ENCODE assay signal across 14 mouse cellular contexts in the genomic region with DNA sequence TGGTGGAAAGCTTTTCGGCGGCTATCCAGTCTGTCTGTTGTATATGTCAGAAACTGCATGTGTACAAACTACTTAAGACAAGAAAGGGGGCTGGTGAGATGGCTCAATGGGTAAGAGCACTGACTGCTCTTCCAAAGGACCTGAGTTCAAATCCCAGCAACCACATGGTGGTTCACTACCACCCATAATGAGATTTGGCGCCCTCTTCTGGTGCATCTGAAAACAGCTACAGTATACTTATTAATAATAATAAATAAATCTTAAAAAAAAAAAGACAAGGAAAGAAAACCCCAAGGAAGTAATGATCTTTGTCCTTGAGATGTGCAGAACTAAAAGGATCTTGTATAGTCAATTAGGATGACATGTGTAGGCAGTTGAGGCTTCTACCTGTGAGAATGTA. TPM values are rescaled to one million over a fixed set of nuclear protein-coding genes. Genes with fewer than 3 reads are reported as not detected.
A peak's percentile ranks its signal among the peaks of the same experiment; 100 is the strongest.
DNase-seq lines count a peak whose midpoint lies in the region; ATAC-seq and TF ChIP-seq lines count a peak whose summit lies in the region.
"Had no signal": no experiment of that assay in that cellular context is flagged by ENCODE, and none has a peak within 500 bp of the region (broad histone marks: within the 10 kb centered on the region; RNA-seq: fewer than 3 reads in every experiment).

No protein-coding gene starts in this region.

- no peak for TF ChIP-seq POLR2A in MEL (IDR thresholded peaks at IDR 0.05; ENCODE audit: control insufficient read depth in 1 of 2, insufficient read depth in 1 of 2, low read depth in 1 of 2, low read length in 2 of 2, poor library complexity in 1 of 2)

- no peaks in the 10 kb centered on the region for H3K4me1 ChIP-seq in intestine, postnatal 0 days (replicated peaks; ENCODE audit: control insufficient read depth, insufficient read depth, low read length)
- no peaks in the 10 kb centered on the region; the same call in 1 of the 2 replicates for H3K4me1 ChIP-seq in intestine, embryonic 15.5 days (replicated peaks)
- no peaks in the 10 kb centered on the region for H3K4me1 ChIP-seq in midbrain, embryonic 14.5 days (ENCODE audit: control insufficient read depth, insufficient read depth, low read length)
- no peaks in the 10 kb centered on the region for H3K4me1 ChIP-seq in midbrain, embryonic 13.5 days (replicated peaks)
- no peaks in the 10 kb centered on the region for H3K4me1 ChIP-seq in MEL (ENCODE audit: control insufficient read depth in 1 of 2, insufficient read depth in 2 of 2, low read length in 2 of 2)
- H3K4me1 ChIP-seq: midbrain, embryonic 10.5 days had no signal

- ATAC-seq in intestine, postnatal 0 days, result no peak
- no peak for ATAC-seq in intestine, embryonic 15.5 days
- no peak for ATAC-seq in midbrain, embryonic 14.5 days (ENCODE audit: low FRiP score, low TSS enrichment)
- no peak for ATAC-seq in midbrain, embryonic 13.5 days
- ATAC-seq: hindbrain, embryonic 16.5 days had no signal

- TF ChIP-seq CTCF in intestine, postnatal 0 days (IDR thresholded peaks at IDR 0.05; ENCODE audit: low read depth), result peak; percentile 31
- peak; percentile 14 to 38 (median 29); a peak in 3 of 6 replicates for TF ChIP-seq CTCF in MEL (IDR thresholded peaks at IDR 0.05 in 2 of 3, conservative IDR thresholded peaks at IDR 0.05 in 1 of 3; ENCODE audit: control insufficient read depth in 1 of 3, insufficient read depth in 1 of 3, low read depth in 2 of 3, low read length in 3 of 3, poor library complexity in 1 of 3, severe bottlenecking in 1 of 3)

- H3K4me2 ChIP-seq in intestine, postnatal 0 days (replicated peaks; ENCODE audit: low read depth), result no peak overlapping the region
- H3K4me2 ChIP-seq in intestine, embryonic 15.5 days (replicated peaks), result no peak overlapping the region
- no peak overlapping the region for H3K4me2 ChIP-seq in midbrain, embryonic 14.5 days (ENCODE audit: low read length)
- no peak overlapping the region for H3K4me2 ChIP-seq in midbrain, embryonic 13.5 days (replicated peaks)
- H3K4me2 ChIP-seq: embryonic facial prominence, embryonic 13.5 days; limb, embryonic 13.5 days had no signal

- peaks cover 14% of the 10 kb centered on the region for H3K36me3 ChIP-seq in intestine, postnatal 0 days (ENCODE audit: control insufficient read depth, insufficient read depth)
- peaks cover 3% of the 10 kb centered on the region for H3K36me3 ChIP-seq in intestine, embryonic 15.5 days
- H3K36me3 ChIP-seq in midbrain, embryonic 14.5 days (ENCODE audit: control insufficient read depth, insufficient read depth, low read length), result peaks cover 27% of the 10 kb centered on the region
- H3K36me3 ChIP-seq in midbrain, embryonic 13.5 days, result peaks cover 33% of the 10 kb centered on the region
- peaks cover 2 to 46% of the 10 kb centered on the region in 2 experiments; a peak in 3 of 4 replicates for H3K36me3 ChIP-seq in MEL (ENCODE audit: control insufficient read depth in 1 of 2, insufficient read depth in 2 of 2, low read length in 2 of 2)
- H3K36me3 ChIP-seq in splenic B cell, adult 2 months (ENCODE audit: control insufficient read depth, insufficient read depth, low read length, poor library complexity, severe bottlenecking), result peaks cover 15% of the 10 kb centered on the region

- 74% methylated on average over 3 of the region's 3 CpGs for WGBS in intestine, postnatal 0 days
- WGBS in intestine, embryonic 15.5 days, result 71% methylated on average over 3 of the region's 3 CpGs
- WGBS in midbrain, embryonic 14.5 days, result 71% methylated on average over 3 of the region's 3 CpGs
- 76% methylated on average over 3 of the region's 3 CpGs for WGBS in midbrain, embryonic 13.5 days

- peaks cover 13% of the 10 kb centered on the region for H3K79me2 ChIP-seq in MEL (ENCODE audit: control insufficient read depth, insufficient read depth, low read length, poor library complexity)

- no peaks in the 10 kb centered on the region for H3K9me3 ChIP-seq in intestine, postnatal 0 days (ENCODE audit: control insufficient read depth)
- H3K9me3 ChIP-seq in intestine, embryonic 15.5 days, result no peaks in the 10 kb centered on the region
- H3K9me3 ChIP-seq in midbrain, embryonic 14.5 days (ENCODE audit: control insufficient read depth, low read length), result no peaks in the 10 kb centered on the region
- H3K9me3 ChIP-seq in midbrain, embryonic 13.5 days, result no peaks in the 10 kb centered on the region
- H3K9me3 ChIP-seq in MEL (replicated peaks; ENCODE audit: insufficient read depth, low read length), result no peaks in the 10 kb centered on the region
- H3K9me3 ChIP-seq: embryonic facial prominence, embryonic 13.5 days; limb, embryonic 13.5 days; midbrain, embryonic 10.5 days had no signal

- H3K27me3 ChIP-seq in intestine, postnatal 0 days (replicated peaks; ENCODE audit: control insufficient read depth, insufficient read depth, low read length), result no peaks in the 10 kb centered on the region
- H3K27me3 ChIP-seq in intestine, embryonic 15.5 days (replicated peaks), result no peaks in the 10 kb centered on the region
- H3K27me3 ChIP-seq in midbrain, embryonic 14.5 days (ENCODE audit: control insufficient read depth, insufficient read depth, low read length), result no peaks in the 10 kb centered on the region
- H3K27me3 ChIP-seq in midbrain, embryonic 13.5 days, result no peaks in the 10 kb centered on the region
- no peaks in the 10 kb centered on the region for H3K27me3 ChIP-seq in MEL (ENCODE audit: control insufficient read depth in 1 of 2, insufficient read depth in 2 of 2, low read length in 2 of 2)
- H3K27me3 ChIP-seq in splenic B cell, adult 2 months (ENCODE audit: control insufficient read depth, insufficient read depth, low read length, poor library complexity, severe bottlenecking), result no peaks in the 10 kb centered on the region
- H3K27me3 ChIP-seq: embryonic facial prominence, embryonic 13.5 days had no signal

- no peak for TF ChIP-seq EP300 in MEL (IDR thresholded peaks at IDR 0.05; ENCODE audit: low read depth in 1 of 2, low read length in 2 of 2)

- no peak overlapping the region for H3K9ac ChIP-seq in intestine, postnatal 0 days (ENCODE audit: low read depth, low read length)
- H3K9ac ChIP-seq in intestine, embryonic 15.5 days, result no peak overlapping the region
- no peak overlapping the region for H3K9ac ChIP-seq in midbrain, embryonic 14.5 days (replicated peaks; ENCODE audit: low read length)
- no peak overlapping the region for H3K9ac ChIP-seq in midbrain, embryonic 13.5 days (replicated peaks)
- H3K9ac ChIP-seq in MEL (ENCODE audit: control insufficient read depth, low read depth, low read length, poor library complexity, severe bottlenecking), result no peak overlapping the region
- H3K9ac ChIP-seq: embryonic facial prominence, embryonic 13.5 days; limb, embryonic 13.5 days had no signal

- DNase-seq in midbrain, embryonic 14.5 days, result peak; percentile 13
- peak; percentile 51 for DNase-seq in MEL (ENCODE audit: low read depth, low spot score)
- DNase-seq in splenic B cell, adult 2 months (ENCODE audit: low read depth, low spot score), result peak; percentile 51
- no peak for DNase-seq in thymus, postnatal 14 days
- DNase-seq: cerebellum, adult 8-10 months; lung, postnatal 10 days; thymus, adult 18-20 months had no signal

- TF ChIP-seq RAD21 in MEL (IDR thresholded peaks at IDR 0.05; ENCODE audit: low read depth, low read length), result no peak; the same call in 1 of the 2 replicates

- no peak overlapping the region for H3K4me3 ChIP-seq in intestine, postnatal 0 days (ENCODE audit: low read depth, low read length)
- no peak overlapping the region for H3K4me3 ChIP-seq in intestine, embryonic 15.5 days (replicated peaks)
- no peak overlapping the region for H3K4me3 ChIP-seq in midbrain, embryonic 14.5 days (replicated peaks; ENCODE audit: low read depth, low read length)
- H3K4me3 ChIP-seq in midbrain, embryonic 13.5 days (replicated peaks), result no peak overlapping the region
- no peak overlapping the region for H3K4me3 ChIP-seq in MEL (ENCODE audit: control insufficient read depth in 1 of 2, insufficient read depth in 1 of 2, low read depth in 2 of 2, low read length in 2 of 2)
- H3K4me3 ChIP-seq: embryonic facial prominence, embryonic 13.5 days; limb, embryonic 13.5 days; midbrain, embryonic 10.5 days had no signal

- no peak overlapping the region for H3K27ac ChIP-seq in intestine, postnatal 0 days (ENCODE audit: low read depth, low read length)
- H3K27ac ChIP-seq in intestine, embryonic 15.5 days, result no peak overlapping the region
- H3K27ac ChIP-seq in midbrain, embryonic 14.5 days (replicated peaks; ENCODE audit: low read depth, low read length), result no peak overlapping the region
- H3K27ac ChIP-seq in midbrain, embryonic 13.5 days, result no peak overlapping the region
- no peak overlapping the region for H3K27ac ChIP-seq in MEL (ENCODE audit: control insufficient read depth, low read depth, low read length)
- H3K27ac ChIP-seq: embryonic facial prominence, embryonic 13.5 days; limb, embryonic 13.5 days; midbrain, embryonic 10.5 days had no signal

TF ChIP-seq in MEL, 35 proteins besides CTCF, POLR2A, EP300 and RAD21:
- TF ChIP-seq TAL1 (IDR thresholded peaks at IDR 0.05; ENCODE audit: low read length) (no peak), ETS1 (IDR thresholded peaks at IDR 0.05; ENCODE audit: low read depth, low read length) (no peak), CHD2 (IDR thresholded peaks at IDR 0.05; ENCODE audit: low read length) (no peak)

RNA-seq across cellular contexts. Expression of a gene that starts 36.0 kb away (rescaled TPM):
- 31.3 and 33.1 TPM in 2 replicates for polyA plus RNA-seq in intestine, postnatal 0 days (2015; fragmentation: Nextera tagmentation; extraction: Ambion mirVana)
- polyA plus RNA-seq in intestine, embryonic 15.5 days (2015; fragmentation: Nextera tagmentation; extraction: Ambion mirVana), result 54.1 and 63.4 TPM in 2 replicates
- 60.0 and 69.9 TPM in 2 replicates for polyA plus RNA-seq in midbrain, embryonic 14.5 days (2014; fragmentation: Nextera tagmentation; extraction: Ambion mirVana)
- polyA plus RNA-seq in midbrain, embryonic 13.5 days (2015; fragmentation: Nextera tagmentation; extraction: Ambion mirVana), result 70.8 and 74.8 TPM in 2 replicates
- total RNA-seq in MEL (2012; rRNA removed), result 63.4 and 69.9 TPM in 2 replicates
- polyA plus RNA-seq in MEL (2012; ENCODE audit: insufficient read depth in 1 of 2, insufficient read length in 2 of 2, low read depth in 1 of 2, low replicate concordance in 2 of 2, missing spikeins in 1 of 2), result 10 to 100 TPM in 1 of 2 experiments, not detected in 1; 89.0 TPM
